Mouse (Mus musculus) MN1 (cell line): Measurements from ENCODE around the gene Arl4c.

Source experiments
- DNase-seq: peaks from one replicate; pipeline ENCODE4 v3.0.0-alpha.2; 2016; ENCODE audit warnings: low spot score

Gene Arl4c

DNA sequence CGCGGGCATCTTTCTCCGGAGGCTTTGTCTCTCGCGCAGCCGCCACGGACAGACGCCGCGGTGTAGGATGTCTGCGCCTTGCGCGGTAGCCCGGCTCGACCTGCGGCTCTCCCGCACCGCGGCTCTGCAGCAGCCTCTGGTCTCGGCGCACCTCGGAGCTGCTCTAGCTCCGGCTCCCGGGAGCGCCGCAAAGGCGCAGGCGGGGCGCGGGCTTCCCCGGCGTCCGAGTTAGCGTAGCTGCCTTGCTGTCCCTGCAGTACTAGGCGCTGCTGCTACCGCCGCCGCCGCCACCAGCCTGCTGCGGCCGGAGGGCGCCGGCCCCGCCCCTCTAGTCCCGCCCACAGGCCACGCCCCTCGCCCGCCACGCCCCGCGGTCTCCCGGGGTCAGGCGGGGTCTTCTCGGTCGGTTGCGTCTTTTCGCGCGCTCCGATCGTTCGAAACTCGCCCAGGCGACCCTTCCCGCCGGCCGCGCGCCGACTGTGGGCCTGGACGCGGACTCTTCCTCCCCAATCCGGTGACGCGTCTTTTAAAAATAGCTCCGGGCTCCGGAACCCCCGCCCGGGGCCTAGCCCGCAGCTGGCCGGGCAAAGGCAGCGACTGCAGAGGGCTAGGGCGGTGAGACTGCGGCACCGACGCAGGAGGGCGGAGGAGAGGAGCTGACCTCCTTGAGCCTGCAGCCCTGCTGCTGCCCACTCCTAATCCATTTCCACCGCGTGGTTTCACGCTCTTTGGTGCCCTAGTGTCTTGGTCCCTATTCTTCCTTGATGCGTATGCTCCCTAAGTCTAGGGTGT is at the start of gene Arl4c:
Gene Arl4c, minus strand, starts transcription at position 352 of the 792 bp plus-strand sequence.
- no peak for DNase-seq

DNA sequence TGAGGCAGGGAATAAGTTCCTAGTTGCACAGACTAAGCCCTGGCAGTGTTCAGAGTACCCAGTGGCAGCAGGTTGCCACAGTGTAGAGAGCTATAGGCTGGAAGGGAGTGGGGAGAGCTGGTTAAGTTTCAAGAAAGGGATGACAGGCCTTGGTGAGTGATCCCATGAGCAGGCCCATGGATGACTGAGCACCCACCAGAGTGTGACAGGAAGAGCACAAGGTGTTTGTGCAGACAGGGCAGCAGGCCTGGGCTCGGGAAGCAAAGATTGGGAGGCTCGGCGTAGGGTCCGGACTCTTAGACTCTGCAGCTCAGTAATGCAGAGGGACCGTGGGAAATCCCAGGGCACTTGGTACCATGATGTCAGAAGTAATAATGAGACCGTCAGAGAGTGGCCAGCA is 49.3 kb upstream of the Arl4c start:
- no peak for DNase-seq

DNA sequence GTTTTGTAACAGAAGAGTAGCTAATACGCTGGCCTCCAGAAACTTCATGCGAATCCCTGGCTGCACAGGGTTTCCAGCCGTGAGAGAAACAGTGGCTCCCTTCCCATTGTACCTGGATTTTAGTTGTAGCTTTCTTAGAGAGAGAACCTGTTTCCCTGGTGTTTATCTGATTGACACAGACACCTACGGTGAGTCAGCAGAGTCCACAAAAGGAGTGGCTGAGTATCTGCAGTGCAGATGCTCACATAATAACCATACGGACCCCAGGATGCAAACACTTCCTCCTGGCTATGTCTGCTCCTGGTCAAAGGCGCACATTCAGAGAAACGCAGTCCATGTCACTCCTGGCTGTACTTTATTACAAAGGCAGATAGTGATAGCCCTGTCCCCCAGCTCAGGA is 48.6 kb upstream of the Arl4c start:
- no peak for DNase-seq

DNA sequence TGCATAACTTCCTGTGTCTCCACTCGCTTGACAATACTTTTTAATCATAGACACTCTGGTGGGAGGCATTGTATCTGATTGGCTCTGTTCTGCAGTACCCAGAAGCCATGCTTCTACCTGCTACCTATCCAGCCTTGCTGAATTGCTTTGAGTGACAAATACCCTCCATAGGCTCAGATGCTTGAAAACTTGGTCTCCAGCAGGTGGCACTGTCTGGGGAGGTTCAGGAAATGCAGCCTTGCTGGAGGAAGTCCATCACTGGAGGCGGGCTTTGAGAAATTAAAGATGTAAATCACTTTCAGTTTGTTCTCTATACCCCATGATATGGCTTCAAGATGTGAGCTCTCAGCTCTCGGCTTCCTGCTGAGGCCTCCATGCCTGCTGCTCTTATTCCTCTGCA is 48.1 kb upstream of the Arl4c start:
- no peak for DNase-seq

DNA sequence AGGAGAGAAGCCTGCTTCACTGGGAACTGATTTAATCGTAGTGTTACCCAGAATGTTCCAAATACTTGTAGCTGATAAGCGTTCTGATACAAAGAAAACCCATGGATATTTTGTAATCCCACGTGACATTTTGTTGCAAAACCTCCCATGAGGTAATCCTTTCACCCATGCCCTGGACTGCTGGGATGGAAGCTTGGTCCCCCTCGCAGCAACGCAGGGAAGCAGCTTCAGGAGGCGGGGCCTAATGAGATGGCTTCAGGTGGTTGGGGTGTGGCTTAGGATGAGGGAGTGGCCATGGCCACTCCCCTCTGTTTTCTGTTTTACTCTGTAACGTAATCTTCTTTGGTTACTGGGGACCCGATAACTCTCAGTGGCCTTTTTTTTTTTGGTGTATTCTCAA is 47.1 kb upstream of the Arl4c start:
- DNase-seq = no peak

DNA sequence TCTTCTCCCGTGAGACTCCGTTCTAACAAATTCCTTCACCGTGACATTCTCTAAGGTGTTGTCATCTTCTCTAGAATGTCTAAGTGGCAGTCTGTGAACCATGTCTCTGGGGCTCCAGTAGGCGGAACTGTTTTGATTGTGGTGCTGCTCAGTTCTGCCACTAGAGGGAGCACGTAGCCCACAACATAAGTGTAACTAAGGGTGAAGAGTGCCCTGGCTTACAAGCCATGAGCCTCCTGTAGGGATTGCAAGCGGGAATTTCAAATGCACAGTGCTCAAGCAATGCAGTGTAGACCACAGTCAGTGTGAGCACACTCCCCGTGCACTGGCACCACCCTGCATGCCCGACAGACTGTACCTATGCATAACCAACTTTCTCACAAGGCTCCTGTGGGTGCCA is 43.2 kb upstream of the Arl4c start:
- peak; percentile 12 for DNase-seq

DNA sequence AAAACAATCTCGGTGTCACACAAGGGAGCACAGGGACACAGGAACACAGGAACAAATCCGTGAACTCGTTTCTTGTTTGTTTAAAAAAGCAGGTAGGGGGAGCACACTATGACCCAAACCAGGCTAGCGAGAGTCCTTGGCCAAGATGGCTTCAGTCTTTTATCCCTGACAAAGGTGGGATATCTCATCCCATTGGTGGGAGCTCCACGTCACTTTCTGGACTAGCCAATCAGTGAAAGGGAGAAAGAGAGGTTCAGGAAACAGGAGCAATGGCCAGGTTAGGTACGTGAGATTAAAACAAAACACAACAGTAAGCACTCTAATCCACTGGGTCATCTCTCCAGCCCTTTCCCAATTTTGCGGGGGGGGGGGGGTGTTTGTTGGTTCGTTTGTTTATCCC is 42.2 kb upstream of the Arl4c start:
- no peak for DNase-seq

DNA sequence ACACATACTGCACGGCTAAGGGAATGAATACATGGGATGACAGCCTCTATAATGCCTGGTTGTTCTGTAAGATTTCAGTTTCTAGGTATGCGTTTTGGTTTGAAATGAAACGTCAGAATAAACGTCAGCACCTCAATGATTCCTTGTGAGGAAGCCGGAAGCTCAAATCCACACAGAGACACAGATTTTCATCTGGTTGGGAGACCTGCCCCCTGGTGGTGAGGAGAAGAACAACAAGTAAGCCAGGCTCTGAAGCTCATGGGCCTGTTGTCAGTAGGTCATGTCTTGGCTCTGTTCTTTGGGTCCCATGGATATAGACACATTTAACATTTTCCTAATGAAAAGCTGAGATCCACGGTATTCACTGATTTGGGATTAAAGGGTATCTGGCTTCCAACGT is 40.4 kb upstream of the Arl4c start:
- no peak for DNase-seq

DNA sequence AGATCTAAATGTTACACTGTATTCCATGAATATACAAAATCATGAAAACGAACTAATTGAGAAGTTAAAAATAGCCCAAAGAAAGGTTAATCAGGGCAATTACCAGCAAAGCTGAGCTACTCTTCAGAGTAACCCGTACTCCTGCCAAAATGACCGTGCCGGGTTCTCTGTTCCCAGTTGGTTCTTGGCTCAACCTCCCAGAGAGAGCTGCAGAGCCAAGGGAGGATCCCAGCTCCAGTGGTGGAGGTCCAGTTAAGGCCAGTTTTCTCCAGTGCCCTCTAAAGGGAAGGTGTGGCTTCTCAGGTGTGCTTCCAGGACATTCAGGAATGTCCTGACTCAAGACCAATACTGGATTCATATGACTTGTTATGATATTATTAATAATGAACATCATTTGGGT is 37.5 kb upstream of the Arl4c start:
- DNase-seq = no peak

DNA sequence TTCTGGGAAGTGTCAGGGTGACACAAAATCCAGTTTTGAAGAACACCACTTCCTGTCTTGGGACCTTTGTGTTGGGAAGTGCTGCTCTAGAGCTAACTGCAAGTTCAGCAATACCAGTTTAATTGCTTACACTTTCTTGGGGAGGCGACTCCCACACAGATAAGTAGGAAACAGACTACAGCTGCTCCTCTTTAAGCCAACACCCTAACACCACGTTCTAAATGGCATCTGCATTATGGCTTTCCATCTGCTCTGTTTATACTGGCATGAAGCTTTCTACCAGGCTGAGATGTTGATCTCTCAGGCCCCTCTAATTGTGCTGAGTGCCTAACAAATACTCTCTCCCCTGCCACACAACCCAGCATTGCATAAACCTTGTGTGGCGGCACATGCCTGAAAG is 36.9 kb upstream of the Arl4c start:
- DNase-seq = no peak

DNA sequence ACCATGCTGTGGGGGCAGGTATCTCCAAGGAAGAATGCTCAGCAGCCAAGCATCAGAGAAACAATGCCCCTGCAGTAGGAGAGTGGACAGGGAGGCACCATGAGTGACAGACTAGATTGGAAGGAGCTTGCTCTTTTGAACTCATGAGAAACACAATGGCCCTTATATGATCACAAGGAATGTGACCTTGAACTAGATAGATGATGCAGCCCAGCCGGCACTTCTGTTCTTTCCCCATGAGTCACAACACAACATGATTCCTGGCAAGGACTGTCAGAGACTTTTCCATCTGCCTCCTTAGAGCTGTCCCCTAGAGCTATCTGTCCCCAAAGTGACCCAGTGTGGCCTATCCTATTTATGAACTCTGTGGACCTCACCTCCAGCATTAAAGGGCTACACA is 27.5 kb upstream of the Arl4c start:
- DNase-seq = no peak

DNA sequence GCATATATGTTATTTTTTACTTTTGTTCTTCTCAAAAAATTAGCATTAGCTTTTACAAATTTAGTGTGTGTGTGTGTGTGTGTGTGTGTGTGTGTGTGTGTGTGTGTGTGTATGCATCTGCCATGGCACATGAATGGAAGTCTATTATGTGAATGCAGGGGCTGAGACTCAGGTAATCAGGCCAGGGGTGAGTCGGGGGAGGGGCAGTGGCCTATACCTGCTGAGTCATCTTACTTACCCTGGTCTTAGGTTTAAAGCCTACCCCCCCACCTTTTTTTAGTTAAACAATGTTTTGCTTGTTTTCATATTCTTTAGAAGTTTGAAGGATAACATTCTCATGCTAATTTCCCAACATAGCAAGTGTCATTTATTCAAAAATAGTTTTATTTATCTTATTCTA is 25.3 kb upstream of the Arl4c start:
- no peak for DNase-seq

DNA sequence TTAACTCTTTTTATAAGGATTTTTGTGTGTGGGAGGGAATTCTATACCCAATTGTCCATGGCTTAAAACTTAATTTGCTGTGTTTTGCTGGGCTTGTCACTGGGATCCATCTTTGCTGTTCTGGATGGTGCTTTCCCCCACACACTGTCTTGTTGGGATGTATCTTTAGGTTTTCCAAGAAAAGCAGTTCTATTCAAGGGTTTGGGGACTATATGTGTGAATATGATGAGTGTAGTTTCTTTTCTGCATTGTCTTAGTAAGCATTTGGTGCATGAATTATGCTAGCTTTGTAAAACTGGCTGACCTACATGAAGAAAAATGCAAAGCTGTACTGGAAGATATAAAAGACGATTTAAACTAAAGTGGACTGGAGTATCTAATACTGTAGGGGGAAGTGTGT is 23.7 kb upstream of the Arl4c start:
- no peak for DNase-seq

DNA sequence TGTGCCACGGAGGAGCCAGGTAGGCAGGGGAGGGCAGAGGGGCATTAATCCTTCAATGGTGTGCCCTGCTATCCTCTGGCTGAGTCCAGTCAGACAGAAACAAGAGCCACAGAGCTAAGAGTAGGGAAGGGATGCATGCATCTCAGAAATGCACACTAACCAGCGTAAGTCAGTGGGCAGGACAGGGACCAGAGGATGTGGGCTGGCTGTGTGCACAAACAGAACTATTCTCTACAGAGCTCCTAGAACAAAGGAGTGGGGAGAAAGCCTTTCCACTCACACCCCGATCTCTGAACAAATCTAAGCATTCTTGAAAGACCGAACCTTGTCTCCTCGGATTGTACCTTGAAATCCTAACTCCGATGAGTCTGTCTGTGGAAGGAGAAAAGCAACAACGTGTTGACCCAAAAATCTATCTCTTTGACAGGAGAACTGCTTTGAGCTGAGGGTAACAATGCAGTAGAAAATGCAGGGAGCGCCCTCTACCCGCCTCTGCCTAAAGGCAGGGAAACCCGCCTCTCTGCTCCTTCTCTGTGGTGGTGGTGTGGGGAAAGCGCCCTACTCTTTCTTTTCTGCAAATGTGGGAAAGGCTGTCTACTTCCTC is 18.7 kb upstream of the Arl4c start:
- DNase-seq = no peak

DNA sequence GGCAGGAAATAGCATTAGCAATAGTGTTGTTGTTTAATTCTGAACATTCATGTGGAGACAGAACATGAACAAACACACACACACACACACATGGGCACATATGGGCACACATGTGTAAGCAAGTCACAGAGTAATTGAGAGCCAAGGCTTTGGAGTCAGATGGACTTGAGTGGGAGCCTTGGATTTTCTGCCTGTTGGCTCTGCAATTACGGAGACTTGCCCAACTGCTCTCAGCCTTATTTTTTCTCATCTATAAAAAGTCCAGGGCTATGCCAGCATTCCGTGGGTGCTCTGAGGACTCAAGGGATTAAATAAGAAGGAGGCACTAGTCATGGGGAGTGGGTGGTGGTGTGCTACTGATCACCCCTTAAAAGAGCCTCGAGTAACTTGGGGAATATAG is 16.5 kb upstream of the Arl4c start:
- DNase-seq = no peak

DNA sequence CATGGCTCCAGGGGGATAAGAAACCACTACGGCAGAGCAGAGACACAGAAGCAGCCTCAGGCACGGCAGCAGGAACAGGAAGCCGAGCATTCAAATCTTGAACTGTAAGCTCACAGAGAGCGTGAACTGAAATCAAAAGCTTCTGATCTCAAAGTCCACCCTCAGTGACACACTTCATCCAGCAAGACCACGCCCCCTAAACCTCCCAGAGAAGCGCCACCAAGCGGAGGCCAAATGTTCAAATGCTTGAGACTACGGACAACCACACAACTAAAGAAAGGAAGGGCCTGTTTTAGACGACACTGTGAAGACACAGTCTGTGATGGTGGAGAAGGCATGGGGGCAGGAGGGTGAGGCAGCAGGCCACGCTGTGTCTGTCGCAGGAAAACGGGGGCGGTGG is 15.7 kb upstream of the Arl4c start:
- DNase-seq = no peak

DNA sequence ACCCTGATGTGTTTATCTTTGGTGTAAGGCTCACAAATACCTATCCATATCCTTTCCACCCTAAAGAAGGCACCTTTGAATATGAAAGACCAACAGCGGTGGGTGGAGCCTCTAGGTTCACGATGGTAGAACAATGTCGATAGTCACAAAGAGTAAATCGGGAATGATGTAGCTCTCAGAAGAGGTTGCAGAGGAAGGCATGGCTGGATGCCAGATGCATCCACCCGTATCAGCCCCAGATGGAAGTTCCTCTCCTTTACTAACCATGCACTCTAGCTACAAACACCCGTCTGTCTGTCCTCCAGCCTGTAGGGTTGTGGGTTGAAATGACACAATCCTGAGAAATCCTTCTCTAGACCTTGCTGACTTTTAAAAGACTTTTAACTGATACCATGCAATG is 10.0 kb upstream of the Arl4c start:
- no peak for DNase-seq

DNA sequence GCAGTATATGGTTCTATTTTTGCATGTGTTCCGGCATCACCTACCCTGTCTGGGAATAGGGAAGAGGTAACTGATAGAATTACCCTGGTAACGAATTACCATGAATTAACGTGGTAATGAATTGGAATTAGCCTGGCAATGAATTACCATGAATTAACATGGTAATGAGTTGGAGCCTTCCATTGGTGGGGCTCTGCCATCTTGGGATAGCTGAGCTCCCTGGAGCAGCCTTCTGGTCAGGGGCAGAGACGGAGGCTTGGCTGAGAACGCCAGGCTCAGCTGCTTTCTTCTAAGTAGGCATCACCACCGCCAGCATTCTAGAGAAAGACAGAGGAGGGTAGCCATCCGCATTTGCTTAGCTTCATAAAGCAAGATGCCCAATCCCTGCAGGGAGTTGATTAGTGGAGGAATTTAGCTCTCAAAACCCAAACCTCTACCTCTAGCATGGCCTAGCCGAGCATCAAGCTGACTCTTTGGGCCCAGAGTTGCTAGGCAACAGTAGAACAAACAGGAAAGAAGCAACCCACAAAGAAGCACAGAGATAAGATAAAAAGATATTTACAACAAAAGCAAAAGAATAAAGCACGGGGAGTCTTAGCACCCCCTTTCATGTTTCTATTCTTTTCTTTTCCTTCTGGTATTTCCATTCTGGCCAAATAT is 6.8 kb upstream of the Arl4c start:
- DNase-seq = no peak

DNA sequence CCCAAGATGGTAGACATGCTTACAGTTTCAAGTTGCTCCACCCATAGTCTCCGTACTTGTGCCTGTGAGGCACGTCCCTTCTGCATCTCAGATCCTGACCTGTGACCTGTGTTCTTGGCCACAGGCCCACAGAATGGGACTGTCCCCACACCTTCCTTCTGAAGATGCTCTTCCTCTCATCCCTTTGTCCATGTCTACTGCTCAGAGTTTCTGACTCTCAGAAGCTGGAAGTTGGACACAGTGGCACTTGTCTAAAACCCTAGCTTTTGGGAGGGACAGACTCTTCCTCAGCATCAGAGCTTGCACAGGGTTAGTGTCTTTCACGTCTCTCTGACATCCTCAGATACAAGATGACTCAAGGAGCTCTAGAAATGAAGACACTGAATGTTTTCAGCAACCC is 6.2 kb upstream of the Arl4c start:
- no peak for DNase-seq

DNA sequence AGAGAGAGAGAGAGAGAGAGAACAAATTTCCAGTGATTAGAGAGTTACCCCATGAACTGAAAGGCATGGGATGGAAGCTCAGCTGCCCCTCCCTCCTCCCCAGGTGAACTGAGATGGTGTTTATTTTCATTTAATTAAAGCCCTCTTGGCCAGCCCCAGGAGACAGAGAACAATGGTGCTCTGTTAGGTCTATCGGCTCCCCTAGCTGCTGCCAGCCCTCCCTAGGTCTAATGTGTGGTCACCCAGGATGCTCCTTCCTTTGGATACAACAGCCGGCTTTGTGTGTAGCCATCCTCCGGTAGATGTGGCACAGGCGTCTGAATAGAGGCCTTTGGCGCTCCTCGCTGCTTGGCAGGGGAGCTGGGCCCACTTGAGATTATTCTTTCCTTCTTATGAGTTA is 5.5 kb upstream of the Arl4c start:
- DNase-seq = no peak

DNA sequence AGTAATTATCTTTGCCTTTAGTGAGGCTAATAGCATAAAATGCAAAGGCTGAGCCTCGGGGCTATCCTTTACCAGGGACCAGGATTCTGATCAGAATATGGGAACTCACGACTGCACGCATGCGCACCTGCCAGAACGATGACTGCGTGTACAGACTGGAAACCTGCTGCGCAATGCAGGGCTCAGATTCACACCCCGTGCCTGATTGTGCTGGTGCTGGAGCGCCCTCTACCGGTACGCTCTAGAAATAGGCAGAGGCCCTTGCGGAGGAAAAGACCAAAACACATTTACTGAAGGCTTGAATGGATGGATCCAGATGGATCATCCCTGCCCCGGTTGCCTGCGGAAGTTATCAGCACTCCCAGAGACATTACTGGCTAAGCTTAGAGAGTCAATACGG is 3.8 kb upstream of the Arl4c start:
- no peak for DNase-seq

DNA sequence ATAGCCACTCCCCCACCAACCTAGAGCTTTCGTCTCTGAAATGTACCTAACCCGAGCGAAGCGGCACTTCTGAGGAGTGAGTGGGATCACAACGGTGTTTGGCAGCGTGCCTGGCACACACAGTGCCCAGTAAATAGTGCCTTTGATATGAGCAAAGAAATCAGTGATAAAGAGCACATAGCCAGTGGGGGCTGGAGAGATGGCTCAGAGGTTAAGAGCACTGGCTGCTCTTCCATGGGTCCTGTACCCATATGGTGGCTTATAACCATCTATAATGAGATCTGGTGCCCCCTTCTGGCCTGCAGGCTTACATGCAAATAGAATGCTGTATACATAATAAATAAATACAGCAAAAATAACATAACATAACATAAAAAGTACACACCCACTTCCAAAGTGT is 3.0 kb upstream of the Arl4c start:
- no peak for DNase-seq

DNA sequence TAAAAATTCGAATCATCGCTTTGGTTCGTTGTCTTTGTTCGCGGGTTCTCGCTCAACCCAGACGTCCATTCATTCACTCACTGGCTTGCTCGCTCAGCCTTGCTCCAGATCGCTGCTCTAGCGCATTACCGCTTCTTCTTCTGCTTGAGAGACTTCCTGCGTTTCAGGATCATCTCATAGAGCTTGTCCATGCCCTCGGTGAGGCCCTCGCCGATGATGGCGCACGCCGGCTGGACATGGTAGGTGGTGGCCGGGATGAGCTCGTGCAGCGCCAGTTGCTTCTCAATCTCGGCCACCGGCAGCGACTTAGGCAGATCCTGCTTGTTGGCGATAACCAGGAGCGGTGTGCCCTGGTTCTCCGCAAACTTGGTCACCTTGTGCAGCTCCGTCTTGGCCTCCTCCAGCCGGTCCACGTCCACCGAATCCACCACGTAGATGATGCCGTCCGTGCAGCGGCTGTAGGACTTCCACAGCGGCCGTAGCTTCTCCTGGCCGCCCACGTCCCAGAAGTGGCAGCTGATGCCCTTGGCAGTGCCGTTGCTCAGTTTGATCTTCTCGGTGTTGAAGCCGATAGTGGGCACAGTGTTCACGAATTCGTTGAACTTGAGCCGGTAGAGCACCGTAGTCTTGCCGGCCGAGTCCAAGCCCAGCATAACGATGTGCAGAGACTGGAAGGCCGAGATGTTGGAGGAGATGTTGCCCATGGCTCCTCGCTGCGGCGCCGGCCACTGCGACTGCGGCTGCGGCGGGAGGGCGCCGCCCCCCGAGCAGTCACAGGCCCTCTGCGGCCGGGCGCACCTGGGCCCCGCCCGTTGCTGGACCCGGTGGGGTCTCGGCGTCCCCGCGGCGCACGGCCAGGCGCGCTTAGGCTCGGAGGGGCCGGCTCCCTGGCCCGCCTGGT is 810 bp downstream of the Arl4c start:
- no peak for DNase-seq
